Mouse (Mus musculus) adrenal gland, adult 2 months (tissue): ENCODE measurements around the gene Lin7a. TPM values are rescaled to one million over a fixed set of nuclear protein-coding genes. Genes with fewer than 3 reads are reported as not detected.

Experiments
- DNase-seq: peaks from one replicate; pipeline ENCODE4 v3.0.0; 2021
- long read RNA-seq: library from polyadenylated mRNA; stranded (forward); transcript quantifications from one replicate; pipeline ENCODE4 v2.0.0, GENCODE M21; 2021
- polyA plus RNA-seq: library from polyadenylated mRNA; depleted of rRNA; stranded (reverse); fragments of >200 nt; gene quantifications from 2 replicates; pipeline ENCODE4 v1.2.3, GENCODE M21; 2012; rRNA removed
- total RNA-seq, 2 experiments: library from RNA; stranded (reverse); gene quantifications; 2 replicates each; pipeline ENCODE4 v1.2.3; 2021

The Lin7a gene
- 1 to 10 TPM; 1.7 to 1.8 TPM for total RNA-seq
- polyA plus RNA-seq = 0.03 TPM in 1 of 2 replicates, not detected in the other
- long read RNA-seq, partial matches to known transcripts = 0 of 1 reads
- long read RNA-seq, other reads (novel, unspliced or antisense) = 1 of 1 reads

- peak; percentile 17 for DNase-seq
Observed at GRCm38 (mm10) chr10:107271321-107272130, at the start of gene Lin7a. Gene Lin7a, plus strand, starts transcription at chr10:107271686.

- no peak for DNase-seq
Observed at GRCm38 (mm10) chr10:107221726-107222125, 49.8 kb upstream of the Lin7a start.

GRCm38 (mm10) chr10:107222406-107223185, 48.9 kb upstream of the Lin7a start:
- DNase-seq = no peak

GRCm38 (mm10) chr10:107223186-107223440, 48.4 kb upstream of the Lin7a start:
- no peak for DNase-seq

GRCm38 (mm10) chr10:107223821-107224220, 47.7 kb upstream of the Lin7a start:
- DNase-seq = no peak

- DNase-seq = no peak
Observed at GRCm38 (mm10) chr10:107224596-107225330, 46.7 kb upstream of the Lin7a start.

GRCm38 (mm10) chr10:107225331-107225835, 46.1 kb upstream of the Lin7a start:
- DNase-seq = no peak

GRCm38 (mm10) chr10:107225871-107226270, 45.6 kb upstream of the Lin7a start:
- no peak for DNase-seq

- no peak for DNase-seq
Observed at GRCm38 (mm10) chr10:107227901-107228300, 43.6 kb upstream of the Lin7a start.

- no peak for DNase-seq
Observed at GRCm38 (mm10) chr10:107228776-107229175, 42.7 kb upstream of the Lin7a start.

GRCm38 (mm10) chr10:107229416-107229815, 42.1 kb upstream of the Lin7a start:
- DNase-seq = no peak

- no peak for DNase-seq
Observed at GRCm38 (mm10) chr10:107230081-107230850, 41.2 kb upstream of the Lin7a start.

- DNase-seq = no peak
Observed at GRCm38 (mm10) chr10:107230851-107231130, 40.7 kb upstream of the Lin7a start.

- DNase-seq = no peak
Observed at GRCm38 (mm10) chr10:107231421-107232010, 40.0 kb upstream of the Lin7a start.

GRCm38 (mm10) chr10:107232491-107233110, 38.9 kb upstream of the Lin7a start:
- no peak for DNase-seq

GRCm38 (mm10) chr10:107233221-107233620, 38.3 kb upstream of the Lin7a start:
- no peak for DNase-seq

GRCm38 (mm10) chr10:107233825-107234224, 37.7 kb upstream of the Lin7a start:
- DNase-seq = no peak

- no peak for DNase-seq
Observed at GRCm38 (mm10) chr10:107234421-107235400, 36.8 kb upstream of the Lin7a start.

- no peak for DNase-seq
Observed at GRCm38 (mm10) chr10:107235496-107235895, 36.0 kb upstream of the Lin7a start.

GRCm38 (mm10) chr10:107236211-107236610, 35.3 kb upstream of the Lin7a start:
- no peak for DNase-seq
